Mouse (Mus musculus) T-helper 17 cell (primary cell): ENCODE results near the gene H2-DMa.

ENCODE experiments used
- in situ Hi-C, 2 experiments: fragments of 300-600 bp; cut with MboI, MseI; formaldehyde crosslinking; loops; 1 replicate in 1 of 2; 2 replicates in 1 of 2; pipeline ENCODE4 v1.15.1; 2025; ENCODE audit warnings: high pct_unique_total_duplicates in 2 of 2

Gene H2-DMa

GRCm38 (mm10) chr17:34119249-34120179 is at the start of gene H2-DMa:
TSS of gene H2-DMa (plus strand) at chr17:34119541.
- in situ Hi-C loops, result loop anchor here in 1 of 2 experiments (5.0 to 25.0 kb wide), 2 partner anchors 483 to 1118 kb away; partner anchors contain the start of genes Agpat1, Atp6v1g2, Ddx39b and Nfkbil1

- in situ Hi-C loops, result loop anchor here (5.0 to 25.0 kb wide), 2 partner anchors 95 to 765 kb away; partner anchors contain the start of genes Dxo (in 1 of the 2) and Stk19 (in 1 of the 2)
Measured at GRCm38 (mm10) chr17:34072091-34072490, 47.2 kb upstream of the H2-DMa start.

- in situ Hi-C loops, result no loop called here
Measured at GRCm38 (mm10) chr17:34075271-34075670, 44.1 kb upstream of the H2-DMa start.

- in situ Hi-C loops, result no loop called here
Measured at GRCm38 (mm10) chr17:34077549-34077948, 41.8 kb upstream of the H2-DMa start.

- in situ Hi-C loops, result no loop called here
Measured at GRCm38 (mm10) chr17:34078148-34078547, 41.2 kb upstream of the H2-DMa start.

- in situ Hi-C loops, result no loop called here
Measured at GRCm38 (mm10) chr17:34079002-34079401, 40.3 kb upstream of the H2-DMa start.

- in situ Hi-C loops, result loop anchor here in 1 of 2 experiments (5.0 kb wide), 1 partner anchor 88 kb away; no protein-coding TSS in a partner anchor
Measured at GRCm38 (mm10) chr17:34079621-34080020, 39.7 kb upstream of the H2-DMa start.

GRCm38 (mm10) chr17:34083104-34083503 is 36.2 kb upstream of the H2-DMa start:
- in situ Hi-C loops, result loop anchor here in 1 of 2 experiments (5.0 kb wide), 1 partner anchor 84 kb away; no protein-coding TSS in a partner anchor

- in situ Hi-C loops, result no loop called here
Measured at GRCm38 (mm10) chr17:34087386-34087785, 32.0 kb upstream of the H2-DMa start.

- in situ Hi-C loops, result no loop called here
Measured at GRCm38 (mm10) chr17:34088124-34088523, 31.2 kb upstream of the H2-DMa start.

GRCm38 (mm10) chr17:34090923-34091322 is 28.4 kb upstream of the H2-DMa start:
- in situ Hi-C loops, result no loop called here

GRCm38 (mm10) chr17:34092197-34092875 is 27.0 kb upstream of the H2-DMa start, which contains the start of gene H2-Oa:
TSS of gene H2-Oa (plus strand) at chr17:34092340.
- in situ Hi-C loops, result no loop called here

GRCm38 (mm10) chr17:34093199-34093874 is 26.0 kb upstream of the H2-DMa start:
- in situ Hi-C loops, result no loop called here

GRCm38 (mm10) chr17:34094283-34095035 is 24.9 kb upstream of the H2-DMa start:
- in situ Hi-C loops, result no loop called here

GRCm38 (mm10) chr17:34096497-34097010 is 22.8 kb upstream of the H2-DMa start:
- in situ Hi-C loops, result no loop called here

- in situ Hi-C loops, result no loop called here
Measured at GRCm38 (mm10) chr17:34097272-34097671, 22.1 kb upstream of the H2-DMa start.

- in situ Hi-C loops, result no loop called here
Measured at GRCm38 (mm10) chr17:34098709-34099479, 20.4 kb upstream of the H2-DMa start.

- in situ Hi-C loops, result no loop called here
Measured at GRCm38 (mm10) chr17:34099531-34099930, 19.8 kb upstream of the H2-DMa start.

GRCm38 (mm10) chr17:34101185-34101584 is 18.2 kb upstream of the H2-DMa start:
- in situ Hi-C loops, result loop anchor here in 1 of 2 experiments (25.0 kb wide), 1 partner anchor 1136 kb away; the partner anchor contains the start of genes Atp6v1g2, Ddx39b and Nfkbil1
